Mouse (Mus musculus): ENCODE measurements around the gene B830017H08Rik. TPM values are rescaled to one million over a fixed set of nuclear protein-coding genes. Genes with fewer than 3 reads are reported as not detected.

The B830017H08Rik gene
- 1.3 TPM for polyA plus RNA-seq (2014; fragmentation: Illumina TruSeq; extraction: RNeasy Lipid Tissue Mini Kit (QIAGEN cat#74804); ENCODE audit: low read depth, low replicate concordance)

GRCm38 (mm10) chr16:17832821-17833220 is at the start of gene B830017H08Rik:
Gene B830017H08Rik (plus strand): TSS chr16:17833121.

GRCm38 (mm10) chr16:17796971-17797811 is 35.7 kb upstream of the B830017H08Rik start, which contains the start of gene Scarf2:
Gene Scarf2 (plus strand): TSS chr16:17797282.

GRCm38 (mm10) chr16:17838051-17838450 is 5.1 kb downstream of the B830017H08Rik start, which contains the start of gene Car15:
Gene Car15 (minus strand): TSS chr16:17838364.

Other genes with a start within 250 kb of the B830017H08Rik start
- gene Slc7a4, start 249.9 kb upstream of the B830017H08Rik start, polyA plus RNA-seq (2014; fragmentation: Illumina TruSeq; extraction: RNeasy Lipid Tissue Mini Kit (QIAGEN cat#74804); ENCODE audit: low read depth, low replicate concordance), result 0.81 TPM
- gene Smpd4, start 213.8 kb upstream of the B830017H08Rik start, polyA plus RNA-seq (2014; fragmentation: Illumina TruSeq; extraction: RNeasy Lipid Tissue Mini Kit (QIAGEN cat#74804); ENCODE audit: low read depth, low replicate concordance), result 70.4 TPM
- gene Ccdc74a, start 186.7 kb upstream of the B830017H08Rik start, polyA plus RNA-seq (2014; fragmentation: Illumina TruSeq; extraction: RNeasy Lipid Tissue Mini Kit (QIAGEN cat#74804); ENCODE audit: low read depth, low replicate concordance), result 18.4 TPM
- 9.5 TPM for gene Med15, start 100.2 kb upstream of the B830017H08Rik start, polyA plus RNA-seq (2014; fragmentation: Illumina TruSeq; extraction: RNeasy Lipid Tissue Mini Kit (QIAGEN cat#74804); ENCODE audit: low read depth, low replicate concordance)
- gene Klhl22, start 73.5 kb upstream of the B830017H08Rik start, polyA plus RNA-seq (2014; fragmentation: Illumina TruSeq; extraction: RNeasy Lipid Tissue Mini Kit (QIAGEN cat#74804); ENCODE audit: low read depth, low replicate concordance), result 4.0 TPM
- not detected for gene Scarf2, start 35.8 kb upstream of the B830017H08Rik start, polyA plus RNA-seq (2014; fragmentation: Illumina TruSeq; extraction: RNeasy Lipid Tissue Mini Kit (QIAGEN cat#74804); ENCODE audit: low read depth, low replicate concordance)
- 0.80 TPM for gene Car15, start 5.2 kb downstream of the B830017H08Rik start, polyA plus RNA-seq (2014; fragmentation: Illumina TruSeq; extraction: RNeasy Lipid Tissue Mini Kit (QIAGEN cat#74804); ENCODE audit: low read depth, low replicate concordance)
- 0.21 TPM for gene Gm20518, start 58.5 kb downstream of the B830017H08Rik start, polyA plus RNA-seq (2014; fragmentation: Illumina TruSeq; extraction: RNeasy Lipid Tissue Mini Kit (QIAGEN cat#74804); ENCODE audit: low read depth, low replicate concordance)
- gene Tssk1, start 61.1 kb downstream of the B830017H08Rik start, polyA plus RNA-seq (2014; fragmentation: Illumina TruSeq; extraction: RNeasy Lipid Tissue Mini Kit (QIAGEN cat#74804); ENCODE audit: low read depth, low replicate concordance), result 14.2 TPM
- 23.1 TPM for gene Dgcr2, start 65.4 kb downstream of the B830017H08Rik start, polyA plus RNA-seq (2014; fragmentation: Illumina TruSeq; extraction: RNeasy Lipid Tissue Mini Kit (QIAGEN cat#74804); ENCODE audit: low read depth, low replicate concordance)
- 76.7 TPM for gene Tssk2, start 65.5 kb downstream of the B830017H08Rik start, polyA plus RNA-seq (2014; fragmentation: Illumina TruSeq; extraction: RNeasy Lipid Tissue Mini Kit (QIAGEN cat#74804); ENCODE audit: low read depth, low replicate concordance)
- gene Ess2, start 78.2 kb downstream of the B830017H08Rik start, polyA plus RNA-seq (2014; fragmentation: Illumina TruSeq; extraction: RNeasy Lipid Tissue Mini Kit (QIAGEN cat#74804); ENCODE audit: low read depth, low replicate concordance), result 4.6 TPM
- not detected for gene Gsc2, start 81.9 kb downstream of the B830017H08Rik start, polyA plus RNA-seq (2014; fragmentation: Illumina TruSeq; extraction: RNeasy Lipid Tissue Mini Kit (QIAGEN cat#74804); ENCODE audit: low read depth, low replicate concordance)
- 11.0 TPM for gene Slc25a1, start 95.1 kb downstream of the B830017H08Rik start, polyA plus RNA-seq (2014; fragmentation: Illumina TruSeq; extraction: RNeasy Lipid Tissue Mini Kit (QIAGEN cat#74804); ENCODE audit: low read depth, low replicate concordance)
- not detected for gene Vpreb2, start 147.3 kb downstream of the B830017H08Rik start, polyA plus RNA-seq (2014; fragmentation: Illumina TruSeq; extraction: RNeasy Lipid Tissue Mini Kit (QIAGEN cat#74804); ENCODE audit: low read depth, low replicate concordance)
- gene Dgcr6, start 219.7 kb downstream of the B830017H08Rik start, polyA plus RNA-seq (2014; fragmentation: Illumina TruSeq; extraction: RNeasy Lipid Tissue Mini Kit (QIAGEN cat#74804); ENCODE audit: low read depth, low replicate concordance), result 27.1 TPM

Measured in testis, adult 10 weeks (tissue).